In genomic region chr4:151528436-151528835, GRCm38 (mm10) we compare ENCODE assay signal across 22 mouse cellular contexts.
"Had no signal": no experiment of that assay in that cellular context is flagged by ENCODE, and none has a peak within 500 bp of the region (broad histone marks: within the 10 kb centered on the region; RNA-seq: fewer than 3 reads in every experiment).

No protein-coding gene starts in this region.

- H3K9me3 ChIP-seq: embryonic facial prominence, embryonic 10.5 days; embryonic facial prominence, embryonic 12.5 days; embryonic facial prominence, embryonic 13.5 days; embryonic facial prominence, embryonic 15.5 days; forebrain, embryonic 10.5 days; forebrain, embryonic 12.5 days; forebrain, embryonic 15.5 days had no signal

- H3K36me3 ChIP-seq: embryonic facial prominence, embryonic 10.5 days; embryonic facial prominence, embryonic 12.5 days; embryonic facial prominence, embryonic 13.5 days; embryonic facial prominence, embryonic 15.5 days; forebrain, embryonic 10.5 days; forebrain, embryonic 12.5 days; forebrain, embryonic 15.5 days had no signal

- DNase-seq: cerebellum, adult 8-10 months; cerebellum, adult 9-10 months; cerebellum, adult 9-11 months; cerebellum, postnatal 25 days; cerebellum, postnatal 36 days; embryo, embryonic 11 days; gastrocnemius, adult 2 months; gastrocnemius, postnatal 10 days; gastrocnemius, postnatal 14 days; gastrocnemius, postnatal 25 days; gastrocnemius, postnatal 36 days; heart, adult 11 months had no signal

- H3K27me3 ChIP-seq: embryonic facial prominence, embryonic 12.5 days; embryonic facial prominence, embryonic 13.5 days; embryonic facial prominence, embryonic 15.5 days; forebrain, embryonic 12.5 days; forebrain, embryonic 15.5 days had no signal

- ATAC-seq: forebrain, embryonic 14.5 days had no signal

- H3K4me1 ChIP-seq: embryonic facial prominence, embryonic 12.5 days; embryonic facial prominence, embryonic 15.5 days; forebrain, embryonic 10.5 days; forebrain, embryonic 12.5 days; forebrain, embryonic 15.5 days had no signal

- H3K4me2 ChIP-seq: embryonic facial prominence, embryonic 12.5 days; embryonic facial prominence, embryonic 13.5 days; embryonic facial prominence, embryonic 15.5 days; forebrain, embryonic 12.5 days; forebrain, embryonic 15.5 days had no signal

- H3K4me3 ChIP-seq: embryonic facial prominence, embryonic 10.5 days; embryonic facial prominence, embryonic 12.5 days; embryonic facial prominence, embryonic 13.5 days; embryonic facial prominence, embryonic 15.5 days; erythroblast, embryonic 14.5 days; forebrain, embryonic 10.5 days; forebrain, embryonic 12.5 days; forebrain, embryonic 15.5 days; gastrocnemius, adult 2 months; heart, adult 2 months had no signal

- H3K27ac ChIP-seq: embryonic facial prominence, embryonic 10.5 days; embryonic facial prominence, embryonic 12.5 days; embryonic facial prominence, embryonic 13.5 days; embryonic facial prominence, embryonic 15.5 days; forebrain, embryonic 10.5 days; forebrain, embryonic 12.5 days; forebrain, embryonic 15.5 days; gastrocnemius, adult 2 months; heart, adult 2 months had no signal

- H3K9ac ChIP-seq: embryonic facial prominence, embryonic 12.5 days; embryonic facial prominence, embryonic 13.5 days; embryonic facial prominence, embryonic 15.5 days; forebrain, embryonic 12.5 days; forebrain, embryonic 15.5 days had no signal
